ENCODE assay signal across 24 mouse cellular contexts in genomic region chr2:106716365-106716717, GRCm38 (mm10). TPM values are rescaled to one million over a fixed set of nuclear protein-coding genes. Genes with fewer than 3 reads are reported as not detected.
DNase-seq lines count a peak whose midpoint lies in the region; ATAC-seq and TF ChIP-seq lines count a peak whose summit lies in the region.
"Had no signal": no experiment of that assay in that cellular context is flagged by ENCODE, and none has a peak within 500 bp of the region (broad histone marks: within the 10 kb centered on the region; RNA-seq: fewer than 3 reads in every experiment).

No protein-coding gene starts in this region.

- H3K4me3 ChIP-seq in left cerebral cortex, adult 2 months = peak overlapping the region; percentile 9; the same call in 1 of the 2 replicates
- H3K4me3 ChIP-seq in forebrain, embryonic 16.5 days (replicated peaks; ENCODE audit: low read length) = no peak overlapping the region
- no peak overlapping the region for H3K4me3 ChIP-seq in midbrain, embryonic 12.5 days
- no peak overlapping the region for H3K4me3 ChIP-seq in neural tube, embryonic 13.5 days
- H3K4me3 ChIP-seq: embryonic facial prominence, embryonic 12.5 days; erythroblast, embryonic 14.5 days had no signal

- H3K27ac ChIP-seq in left cerebral cortex, adult 2 months = no peak overlapping the region
- H3K27ac ChIP-seq in forebrain, embryonic 16.5 days (ENCODE audit: low read length) = no peak overlapping the region
- peak overlapping the region; percentile 52; the same call in 1 of the 2 replicates for H3K27ac ChIP-seq in midbrain, embryonic 12.5 days (replicated peaks)
- H3K27ac ChIP-seq in neural tube, embryonic 13.5 days (replicated peaks) = peak overlapping the region; percentile 68
- H3K27ac ChIP-seq: embryonic facial prominence, embryonic 12.5 days; macrophage had no signal

- H3K27me3 ChIP-seq in forebrain, embryonic 16.5 days (replicated peaks; ENCODE audit: control insufficient read depth, insufficient read depth, low read length) = no peaks in the 10 kb centered on the region
- no peaks in the 10 kb centered on the region for H3K27me3 ChIP-seq in midbrain, embryonic 12.5 days
- no peaks in the 10 kb centered on the region for H3K27me3 ChIP-seq in neural tube, embryonic 13.5 days
- H3K27me3 ChIP-seq: embryonic facial prominence, embryonic 12.5 days had no signal

- H3K4me1 ChIP-seq in forebrain, embryonic 16.5 days (replicated peaks; ENCODE audit: control insufficient read depth, insufficient read depth, low read length) = peaks cover 51% of the 10 kb centered on the region
- H3K4me1 ChIP-seq in midbrain, embryonic 12.5 days = peaks cover 43% of the 10 kb centered on the region
- H3K4me1 ChIP-seq in neural tube, embryonic 13.5 days (replicated peaks) = peaks cover 94% of the 10 kb centered on the region

- TF ChIP-seq CTCF in left cerebral cortex, adult 2 months (IDR thresholded peaks at IDR 0.05) = no peak

- no peak for DNase-seq in left cerebral cortex, adult 2 months (ENCODE audit: extremely low spot score in 1 of 2, low spot score in 2 of 2)
- no peak for DNase-seq in left cerebral cortex, postnatal 25 days (ENCODE audit: low spot score in 2 of 2)
- DNase-seq in lung, postnatal 14 days = no peak
- DNase-seq in embryo, embryonic 10 days (ENCODE audit: low spot score) = no peak
- no peak for DNase-seq in gastrocnemius, postnatal 10 days
- DNase-seq: adrenal gland, postnatal 10 days; cerebellum, adult 9-10 months; gastrocnemius, postnatal 36 days; heart, postnatal 10 days; kidney, postnatal 14 days; lung, adult 2 months; right cerebral cortex, postnatal 25 days; thymus, postnatal 36 days had no signal

- peak overlapping the region; percentile 27; the same call in 1 of the 2 replicates for H3K4me2 ChIP-seq in forebrain, embryonic 16.5 days (ENCODE audit: low read length)
- H3K4me2 ChIP-seq in midbrain, embryonic 12.5 days (replicated peaks) = no peak overlapping the region
- peak overlapping the region; percentile 41 for H3K4me2 ChIP-seq in neural tube, embryonic 13.5 days
- H3K4me2 ChIP-seq: embryonic facial prominence, embryonic 12.5 days; heart, embryonic 11.5 days; liver, embryonic 11.5 days had no signal

- peak; percentile 3; the same call in 1 of the 2 replicates for ATAC-seq in forebrain, embryonic 16.5 days
- peak; percentile 57 for ATAC-seq in midbrain, embryonic 12.5 days (ENCODE audit: low FRiP score, low read depth)
- ATAC-seq in neural tube, embryonic 13.5 days (ENCODE audit: low read depth) = peak; percentile 40; the same call in 1 of the 2 replicates
- ATAC-seq: inflammation-experienced regulatory T-cells, adult 6 months; Patski had no signal

- no peak overlapping the region for H3K9ac ChIP-seq in forebrain, embryonic 16.5 days (replicated peaks; ENCODE audit: low read depth, low read length)
- H3K9ac ChIP-seq in midbrain, embryonic 12.5 days (replicated peaks) = no peak overlapping the region
- H3K9ac ChIP-seq in neural tube, embryonic 13.5 days = no peak overlapping the region
- H3K9ac ChIP-seq: embryonic facial prominence, embryonic 12.5 days had no signal

- H3K36me3 ChIP-seq in forebrain, embryonic 16.5 days (ENCODE audit: control insufficient read depth, insufficient read depth) = no peaks in the 10 kb centered on the region
- H3K36me3 ChIP-seq in midbrain, embryonic 12.5 days = no peaks in the 10 kb centered on the region
- no peaks in the 10 kb centered on the region for H3K36me3 ChIP-seq in neural tube, embryonic 13.5 days
- H3K36me3 ChIP-seq: embryonic facial prominence, embryonic 12.5 days had no signal

- no peaks in the 10 kb centered on the region for H3K9me3 ChIP-seq in forebrain, embryonic 16.5 days (ENCODE audit: control insufficient read depth, low read length)
- no peaks in the 10 kb centered on the region for H3K9me3 ChIP-seq in midbrain, embryonic 12.5 days
- no peaks in the 10 kb centered on the region for H3K9me3 ChIP-seq in neural tube, embryonic 13.5 days
- H3K9me3 ChIP-seq: embryonic facial prominence, embryonic 12.5 days had no signal

- WGBS in forebrain, embryonic 16.5 days = 46% methylated on average over 7 of the region's 7 CpGs
- 83% methylated on average over 7 of the region's 7 CpGs for WGBS in midbrain, embryonic 12.5 days
- WGBS in neural tube, embryonic 13.5 days = 36% methylated on average over 7 of the region's 7 CpGs

- intact Hi-C loops in left cerebral cortex, adult 2 months (cut with DNase I) = loop anchor here (5.0 kb wide), 1 partner anchor 66 kb away; no protein-coding TSS in a partner anchor
- intact Hi-C loops in left cerebral cortex, postnatal 25 days (cut with DNase I) = no loop called here

RNA-seq across cellular contexts. Expression of gene Mpped2, which starts 23.3 kb away (rescaled TPM):
- total RNA-seq in left cerebral cortex, adult 2 months (2021) = 10 to 100 TPM; 30.7 to 32.8 TPM
- total RNA-seq in left cerebral cortex, postnatal 25 days (2021) = 10 to 100 TPM; 30.6 to 34.6 TPM
- 187 and 199 TPM in 2 replicates for polyA plus RNA-seq in forebrain, embryonic 16.5 days (2015; fragmentation: Nextera tagmentation; extraction: Ambion mirVana)
- polyA plus RNA-seq in midbrain, embryonic 12.5 days (2016; fragmentation: Nextera tagmentation; extraction: Ambion mirVana) = 95.4 and 112 TPM in 2 replicates
- polyA plus RNA-seq in neural tube, embryonic 13.5 days (2015; fragmentation: Nextera tagmentation; extraction: Ambion mirVana) = 199 and 206 TPM in 2 replicates
- total RNA-seq in gastrocnemius, postnatal 10 days (2021) = 1 to 10 TPM; 3.1 to 4.7 TPM
- total RNA-seq: neutrophil, adult 5-6 weeks had no signal
- polyA plus RNA-seq: erythroblast, embryonic 14.5 days; macrophage had no signal

Comparison
In these comparisons a context has a peak if more than half of its experiments do, and no peak if none do; other contexts are left out.
1. H3K27ac ChIP-seq: peak in midbrain, embryonic 12.5 days (single experiment) and neural tube, embryonic 13.5 days (single experiment); none in left cerebral cortex, adult 2 months (single experiment) and forebrain, embryonic 16.5 days (single experiment).
2. ATAC-seq: peak in every context shown above with its lines; median percentile 57 in midbrain, embryonic 12.5 days; 40 in neural tube, embryonic 13.5 days; 3 in forebrain, embryonic 16.5 days.
3. RNA of gene Mpped2, which starts 23.3 kb away (total RNA-seq): 30.6 to 34.6 TPM in left cerebral cortex, postnatal 25 days and 30.7 to 32.8 TPM in left cerebral cortex, adult 2 months; 3.1 to 4.7 TPM in gastrocnemius, postnatal 10 days; every median in the first group is over 4 times any median in the second.